Mouse (Mus musculus): ENCODE data around the gene Scarf2. TPM values are rescaled to one million over a fixed set of nuclear protein-coding genes. Genes with fewer than 3 reads are reported as not detected.

Gene Scarf2
- polyA plus RNA-seq, 1 experiment: 36.0 TPM

DNA sequence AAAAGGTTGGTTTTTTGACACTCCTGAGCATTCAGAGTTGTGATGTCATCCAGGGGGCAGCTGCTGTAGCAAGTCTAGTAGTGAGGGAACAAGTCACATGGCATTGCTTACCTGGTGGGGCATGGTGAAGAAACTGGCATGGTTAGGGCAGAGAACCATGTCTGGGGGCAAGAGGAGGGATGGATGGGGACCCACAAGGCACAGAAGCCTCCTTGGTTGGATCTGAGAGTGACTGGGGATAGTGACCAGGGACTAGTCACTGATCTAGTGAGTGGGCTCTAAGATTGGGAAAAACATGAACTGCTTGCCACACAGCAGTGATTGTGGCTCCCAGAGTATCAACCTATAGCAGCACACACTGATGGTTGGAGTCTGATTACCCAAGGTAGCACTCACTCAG is 2.5 kb downstream of the Scarf2 start:
- no peak for DNase-seq (ENCODE audit: low spot score)

DNA sequence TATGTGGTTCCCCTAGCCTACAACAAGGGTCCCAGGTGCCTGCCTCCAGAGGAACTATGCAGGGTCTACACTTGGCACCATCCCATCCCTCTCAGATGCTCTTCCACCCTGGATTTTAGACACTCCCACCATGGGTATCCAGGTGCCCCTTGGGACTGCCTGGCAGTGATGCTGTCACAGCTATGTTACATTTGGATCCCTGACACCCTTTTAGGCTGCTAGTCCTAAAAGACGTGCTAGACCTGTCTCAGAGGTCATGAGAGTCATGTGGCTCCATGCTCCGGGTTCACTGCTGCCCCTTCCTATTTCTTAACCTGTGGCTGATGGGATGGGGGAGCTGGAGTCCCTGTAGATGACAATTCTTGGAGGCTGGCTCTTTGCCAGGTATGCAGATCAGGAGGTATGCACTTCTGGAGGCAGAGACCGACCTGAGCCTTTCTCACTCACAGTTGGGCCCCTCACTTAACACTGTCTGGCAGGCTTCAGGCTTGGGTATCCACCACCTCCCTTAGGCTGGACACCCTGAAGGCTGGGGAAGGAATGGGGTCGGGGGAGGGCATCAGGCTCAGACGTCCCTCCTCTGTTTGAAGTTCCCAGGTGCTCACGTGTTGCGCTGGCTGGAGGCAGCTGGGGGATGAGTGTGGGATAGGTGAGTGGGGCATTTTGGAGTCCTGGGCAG is 4.8 kb downstream of the Scarf2 start:
- DNase-seq (ENCODE audit: low spot score): no peak

DNA sequence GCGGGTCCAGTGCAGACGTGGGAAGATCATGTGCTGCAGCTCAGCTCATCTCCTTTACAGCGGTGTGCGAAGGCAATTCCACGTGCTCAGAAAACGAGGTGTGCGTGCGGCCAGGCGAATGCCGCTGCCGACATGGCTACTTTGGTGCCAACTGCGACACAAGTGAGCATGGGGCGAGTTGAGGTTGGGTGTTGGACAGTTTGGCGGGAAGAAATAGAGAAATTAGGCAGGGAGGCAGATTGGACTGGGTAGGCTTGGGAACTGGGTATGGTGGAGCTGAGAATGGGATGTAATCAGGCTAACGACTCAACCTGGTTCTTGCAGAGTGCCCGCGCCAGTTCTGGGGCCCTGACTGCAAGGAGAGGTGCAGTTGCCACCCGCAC is 5.4 kb downstream of the Scarf2 start:
- no peak for DNase-seq (ENCODE audit: low spot score)

DNA sequence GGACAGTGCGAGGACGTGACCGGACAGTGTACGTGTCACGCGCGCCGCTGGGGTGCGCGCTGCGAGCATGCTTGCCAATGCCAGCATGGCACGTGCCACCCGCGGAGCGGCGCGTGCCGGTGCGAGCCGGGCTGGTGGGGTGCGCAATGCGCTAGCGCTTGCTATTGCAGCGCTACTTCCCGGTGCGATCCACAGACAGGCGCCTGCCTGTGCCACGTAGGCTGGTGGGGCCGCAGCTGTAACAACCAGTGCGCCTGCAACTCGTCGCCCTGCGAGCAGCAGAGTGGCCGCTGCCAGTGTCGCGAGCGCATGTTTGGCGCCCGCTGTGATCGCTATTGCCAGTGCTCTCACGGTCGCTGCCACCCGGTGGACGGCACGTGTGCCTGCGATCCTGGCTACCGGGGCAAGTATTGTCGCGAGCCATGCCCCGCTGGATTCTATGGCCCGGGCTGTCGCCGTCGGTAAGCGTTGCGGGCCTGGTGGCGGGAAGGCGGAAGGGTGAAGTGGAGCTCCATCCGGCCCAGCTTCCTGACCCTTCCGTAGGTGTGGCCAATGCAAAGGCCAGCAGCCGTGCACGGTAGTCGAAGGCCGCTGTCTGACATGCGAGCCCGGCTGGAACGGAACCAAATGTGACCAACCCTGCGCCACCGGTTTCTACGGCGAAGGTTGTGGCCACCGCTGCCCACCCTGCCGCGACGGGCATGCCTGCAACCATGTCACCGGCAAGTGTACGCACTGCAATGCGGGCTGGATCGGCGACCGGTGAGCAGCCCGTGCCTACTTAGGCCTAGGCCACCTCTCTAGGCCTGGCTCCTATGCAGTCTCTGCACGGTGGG is 6.0 kb downstream of the Scarf2 start:
- no peak for DNase-seq (ENCODE audit: low spot score)

DNA sequence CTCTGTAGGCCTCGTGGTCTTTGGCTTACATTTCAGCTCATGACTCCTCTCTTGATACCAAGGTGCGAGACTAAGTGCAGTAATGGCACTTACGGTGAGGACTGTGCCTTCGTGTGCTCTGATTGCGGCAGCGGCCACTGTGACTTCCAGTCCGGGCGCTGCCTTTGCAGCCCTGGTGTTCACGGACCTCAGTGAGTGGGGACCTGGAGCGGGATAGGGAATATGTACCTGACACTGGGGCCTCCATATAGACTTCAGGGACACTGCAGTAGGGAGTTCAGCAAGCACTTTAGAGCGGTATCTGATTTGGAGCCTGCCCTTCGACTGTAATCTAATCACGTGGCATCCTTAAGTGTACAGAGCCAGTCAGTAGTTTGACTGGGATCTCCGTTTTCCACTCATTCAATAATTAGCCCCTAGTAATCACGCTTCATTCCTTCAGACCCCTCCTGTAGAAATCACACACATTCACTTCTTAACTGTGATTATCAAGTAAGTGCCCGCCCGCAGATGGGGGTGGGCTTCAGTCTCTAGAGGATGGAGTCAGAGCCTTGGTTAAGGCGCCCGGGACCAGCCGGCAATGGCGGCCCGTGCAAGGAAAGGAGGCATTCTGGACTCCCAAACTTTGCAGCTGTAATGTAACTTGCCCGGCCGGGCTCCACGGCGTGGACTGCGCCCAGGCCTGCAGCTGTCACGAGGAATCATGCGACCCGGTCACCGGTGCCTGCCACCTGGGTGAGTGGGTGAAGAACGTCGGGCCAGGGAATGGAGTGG is 6.8 kb downstream of the Scarf2 start:
- no peak for DNase-seq (ENCODE audit: low spot score)

DNA sequence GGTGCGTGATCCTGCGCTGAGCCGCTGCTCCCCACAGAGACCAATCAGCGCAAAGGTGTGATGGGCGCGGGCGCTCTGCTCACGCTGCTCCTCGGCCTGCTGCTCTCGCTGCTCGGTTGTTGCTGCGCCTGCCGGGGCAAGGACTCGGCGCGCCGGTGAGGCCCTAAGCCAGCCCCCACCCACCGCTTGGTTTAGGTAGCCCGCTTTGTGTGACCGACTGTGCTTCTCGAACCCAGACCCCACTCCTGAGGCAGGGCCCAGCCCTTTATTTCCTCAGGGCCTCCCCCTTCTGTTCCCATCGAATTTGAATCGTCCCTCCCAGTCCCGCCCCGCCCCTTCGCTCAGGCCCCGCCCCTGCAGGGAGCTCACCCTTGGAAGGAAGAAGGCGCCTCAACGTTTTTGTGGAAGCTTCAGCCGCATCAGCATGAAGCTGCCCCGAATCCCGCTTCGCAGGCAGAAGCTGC is 7.4 kb downstream of the Scarf2 start:
- no peak for DNase-seq (ENCODE audit: low spot score)

DNA sequence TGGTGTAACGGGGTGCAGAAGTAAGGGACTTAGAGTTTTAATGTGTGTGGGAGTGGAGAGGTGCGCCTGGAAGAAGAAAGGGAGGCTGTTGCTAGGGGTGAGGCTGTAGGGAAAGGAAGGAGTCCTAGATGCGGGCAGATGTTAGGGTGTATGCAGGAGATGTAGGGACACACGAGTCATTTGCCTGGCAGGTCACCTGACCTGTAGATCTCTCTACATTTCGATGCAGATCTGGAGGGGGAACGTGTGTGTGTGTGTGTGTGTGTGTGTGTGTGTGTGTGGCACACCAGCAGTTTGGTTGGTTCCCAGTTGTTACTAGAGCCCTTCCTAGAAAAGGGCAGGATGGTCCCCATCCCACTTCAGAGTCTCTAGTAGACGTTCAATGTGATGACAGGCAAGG is 7.9 kb downstream of the Scarf2 start:
- no peak for DNase-seq (ENCODE audit: low spot score)

DNA sequence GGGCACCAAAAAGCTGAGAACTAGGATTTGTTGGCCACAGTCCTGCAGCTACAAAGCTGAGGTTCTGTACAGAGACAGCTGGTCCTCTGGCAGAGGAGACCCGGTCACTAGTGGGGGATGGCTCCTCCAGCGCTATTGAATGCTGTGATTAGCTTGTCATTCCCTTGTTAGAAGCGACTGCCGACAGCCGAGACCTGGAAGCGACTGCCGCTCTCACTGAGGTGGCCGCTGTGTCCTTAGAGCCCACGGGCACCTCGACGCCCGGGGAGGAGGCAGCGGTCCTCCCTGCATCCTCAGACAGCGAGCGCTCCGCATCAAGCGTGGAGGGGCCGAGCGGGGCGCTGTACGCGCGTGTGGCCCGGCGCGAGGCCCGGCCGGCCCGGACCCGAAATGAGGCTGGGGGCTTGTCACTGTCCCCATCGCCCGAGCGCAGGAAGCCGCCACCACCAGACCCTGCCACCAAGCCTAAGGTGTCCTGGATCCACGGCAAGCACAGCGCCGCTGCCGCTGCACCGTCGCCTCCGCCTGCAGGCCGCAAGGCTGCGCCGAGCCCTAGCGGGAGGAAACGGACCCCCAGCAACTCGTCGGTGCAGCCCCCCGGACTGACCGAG is 9.6 kb downstream of the Scarf2 start:
- DNase-seq (ENCODE audit: low spot score): no peak

DNA sequence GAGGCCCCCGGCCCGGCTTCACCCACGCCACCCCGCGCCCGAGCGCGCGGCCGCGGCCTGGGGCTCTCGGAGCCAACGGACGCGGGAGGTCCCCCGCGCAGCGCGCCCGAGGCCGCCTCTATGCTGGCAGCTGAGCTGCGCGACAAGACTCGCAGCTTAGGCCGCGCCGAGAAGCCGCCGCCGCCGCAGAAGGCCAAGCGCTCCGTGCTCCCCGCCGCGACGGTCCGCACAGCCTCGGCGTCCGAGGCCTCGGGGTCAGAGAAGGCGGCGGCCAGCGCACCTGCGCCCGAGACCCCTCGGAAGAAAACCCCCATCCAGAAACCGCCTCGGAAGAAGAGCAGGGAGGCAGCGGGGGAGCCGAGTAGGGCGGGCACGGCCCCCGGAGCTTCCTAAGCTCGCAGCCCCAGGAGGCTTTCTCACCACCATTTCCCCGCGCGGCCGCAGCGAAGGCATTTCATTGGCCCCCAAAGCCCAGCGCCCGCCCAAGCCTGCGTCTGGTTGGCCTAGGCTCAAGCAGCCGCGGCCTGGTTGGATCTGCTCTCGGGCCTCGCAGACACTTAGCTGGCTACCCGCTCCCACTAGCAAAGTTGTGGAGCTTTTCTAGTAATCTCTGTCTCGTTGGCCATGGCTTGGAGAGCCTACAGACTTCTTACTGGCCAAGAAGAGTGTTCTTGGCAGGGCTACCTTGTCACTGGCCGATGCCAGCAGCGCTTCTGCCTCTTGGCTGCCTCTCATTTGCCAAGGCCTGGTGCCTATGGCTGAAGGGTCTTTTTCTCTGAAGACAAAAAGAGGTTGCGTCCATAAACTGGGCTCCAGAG is 10.3 kb downstream of the Scarf2 start:
- DNase-seq (ENCODE audit: low spot score): peak; percentile 59

DNA sequence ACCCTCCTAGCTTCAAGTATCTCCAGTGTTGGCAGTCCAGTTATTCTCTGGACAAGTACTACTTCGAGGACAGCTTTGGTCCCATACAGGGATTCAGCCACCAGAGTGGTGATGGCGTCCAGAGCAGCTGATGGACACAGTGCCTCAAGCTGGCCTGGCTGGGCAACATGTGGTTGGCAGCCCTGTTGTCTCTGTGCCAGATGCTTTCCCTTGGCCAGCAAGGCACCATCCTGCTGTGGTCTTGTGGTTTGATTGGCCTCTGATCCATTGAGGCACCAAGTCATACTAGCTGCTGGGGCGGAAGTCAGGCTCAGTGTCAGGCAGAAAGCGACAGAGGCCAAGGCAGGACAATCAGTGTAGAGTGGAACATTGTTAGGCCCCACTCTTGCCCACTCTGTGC is 12.0 kb downstream of the Scarf2 start:
- no peak for DNase-seq (ENCODE audit: low spot score)

DNA sequence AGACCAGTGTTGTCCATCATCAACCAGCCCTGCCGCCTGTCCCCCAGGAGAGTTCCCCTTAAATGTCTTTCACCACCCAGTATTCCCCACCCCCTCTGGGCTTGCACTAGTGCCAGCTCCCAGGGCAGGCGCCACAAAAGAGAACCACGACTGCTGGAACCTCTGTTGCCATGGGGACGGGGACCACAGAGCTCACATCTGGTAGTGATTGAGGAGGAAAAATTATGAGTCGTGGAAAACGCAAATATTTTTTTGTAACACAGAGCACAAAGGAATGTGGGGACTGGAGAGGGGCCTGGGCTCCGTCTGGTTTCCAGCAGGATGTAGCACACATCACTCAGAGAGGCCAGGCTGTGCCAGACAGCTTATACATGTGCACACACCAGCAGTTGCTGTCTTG is 12.6 kb downstream of the Scarf2 start:
- DNase-seq (ENCODE audit: low spot score): no peak

DNA sequence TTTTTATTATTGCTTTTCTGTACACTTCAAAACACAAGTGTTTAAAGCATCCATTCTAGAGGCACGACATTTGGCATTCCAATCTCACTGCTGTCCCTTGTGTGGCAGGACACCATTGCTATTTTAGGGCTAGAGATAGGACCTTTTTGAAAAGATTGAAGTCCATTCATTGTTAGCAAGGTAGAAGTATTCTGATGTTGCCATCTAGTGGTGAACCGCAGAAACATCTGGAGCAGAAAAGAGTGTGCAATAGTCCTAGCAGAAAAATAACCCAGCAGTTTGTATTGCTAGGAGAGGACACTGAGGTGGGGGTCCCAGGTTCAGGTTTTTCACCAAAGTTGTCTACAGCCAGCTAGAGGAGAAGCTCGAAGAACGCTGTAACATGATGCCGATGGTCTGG is 15.0 kb downstream of the Scarf2 start:
- no peak for DNase-seq (ENCODE audit: low spot score)

DNA sequence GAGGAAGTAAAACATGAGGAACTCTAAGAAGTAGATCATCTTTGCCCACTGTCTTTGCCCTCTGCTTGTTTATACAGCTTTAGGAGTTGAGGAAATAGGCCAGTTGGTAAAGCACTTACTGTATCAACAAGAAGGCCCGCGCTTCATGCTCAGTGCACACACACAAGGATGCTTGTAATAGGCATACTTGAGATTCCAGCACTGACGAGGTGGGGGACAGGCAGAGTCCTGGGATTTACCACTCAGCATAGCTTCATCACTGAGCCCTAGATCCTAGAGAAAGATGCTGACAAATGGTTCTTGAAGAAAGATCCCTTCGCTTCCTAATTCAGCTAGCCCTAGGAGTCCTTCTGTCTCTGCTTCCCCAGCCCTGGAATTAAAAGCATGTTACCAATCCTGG is 16.1 kb downstream of the Scarf2 start:
- no peak for DNase-seq (ENCODE audit: low spot score)

DNA sequence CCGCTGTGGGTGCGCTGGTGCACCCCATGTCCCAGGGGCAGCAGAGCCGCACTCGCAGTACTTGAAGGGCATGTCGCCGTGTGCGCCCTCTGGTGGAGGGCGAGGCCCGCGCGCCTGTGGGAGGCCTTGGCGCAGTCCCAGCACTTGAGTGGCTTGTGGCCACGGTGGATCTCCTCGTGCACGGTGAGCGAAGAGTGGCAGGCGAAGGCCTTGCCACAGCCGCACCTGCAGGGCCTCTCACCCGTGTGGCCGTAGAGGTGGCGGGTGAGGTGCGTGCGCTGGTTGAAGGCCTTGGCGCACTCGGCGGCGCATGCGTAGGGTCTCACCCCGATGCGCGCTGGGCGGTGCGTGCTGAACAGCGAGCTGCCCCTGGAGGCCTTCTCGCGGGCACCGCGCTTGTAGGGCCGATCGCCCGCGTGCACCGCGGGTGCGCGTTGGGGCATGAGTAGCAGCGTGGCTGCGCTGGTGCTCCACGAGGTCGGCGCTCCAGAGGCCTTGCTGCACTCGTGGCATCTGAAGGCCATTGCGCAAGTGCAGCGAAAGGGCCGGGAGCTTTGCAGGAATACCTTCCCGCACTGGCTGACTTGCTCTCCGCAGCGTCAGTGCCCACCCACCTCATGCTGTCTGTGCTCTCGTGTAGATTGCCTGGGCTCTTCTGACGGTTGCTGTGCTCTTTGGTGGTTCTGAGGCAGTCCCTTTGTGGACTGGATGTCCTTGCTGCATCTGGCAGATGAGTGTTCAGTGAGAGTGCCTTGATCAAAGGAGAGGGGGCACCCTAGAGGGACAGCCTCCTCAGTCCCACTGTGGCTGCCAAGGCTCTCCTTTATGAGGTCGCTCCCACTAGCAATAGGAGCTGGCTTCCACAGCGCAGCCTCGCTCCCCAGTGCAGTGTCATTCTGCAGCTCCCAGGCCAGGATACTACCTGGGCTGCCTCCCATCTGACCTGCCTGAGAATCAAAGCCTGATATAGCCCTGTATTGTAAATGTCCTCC is 18.6 kb downstream of the Scarf2 start:
- peak; percentile 56 for DNase-seq (ENCODE audit: low spot score)

DNA sequence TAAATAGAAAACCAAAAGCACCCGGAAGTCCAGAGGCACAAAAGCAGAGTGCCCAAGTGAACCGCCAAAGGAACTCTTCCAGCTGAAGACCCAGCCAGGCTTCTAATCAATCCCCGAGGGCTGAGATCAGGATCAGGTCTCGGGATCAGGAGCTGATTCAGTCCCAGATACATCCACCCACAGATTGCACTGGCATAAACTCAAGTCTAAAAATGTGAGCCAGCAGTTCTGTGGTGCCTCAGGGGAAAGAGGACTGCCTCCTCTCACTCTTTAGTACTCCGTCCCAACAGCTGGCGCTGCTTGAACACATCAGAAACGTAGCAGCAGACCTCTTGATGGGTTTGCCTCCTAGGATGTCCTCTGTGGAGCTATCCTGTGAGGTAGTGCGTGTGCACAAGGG is 19.4 kb downstream of the Scarf2 start:
- no peak for DNase-seq (ENCODE audit: low spot score)

DNA sequence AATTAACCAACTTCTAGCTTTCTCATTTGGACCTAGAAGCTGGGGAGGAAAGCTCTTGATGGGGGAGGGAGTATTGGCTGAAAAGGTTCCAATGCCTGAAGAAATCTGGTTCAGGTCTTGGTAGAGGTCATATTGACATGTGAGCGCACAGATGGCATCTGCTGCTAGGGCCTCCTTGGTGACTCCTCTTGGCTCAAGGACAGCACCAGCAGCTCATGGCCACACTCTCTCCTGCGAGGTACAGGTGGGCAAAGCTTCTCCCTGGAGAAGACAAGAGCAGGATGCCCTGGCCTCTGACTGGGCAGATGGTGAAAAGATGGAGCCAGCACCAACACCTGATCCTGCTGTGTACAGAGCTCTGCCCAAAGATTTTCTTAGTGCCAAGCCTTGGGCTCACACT is 29.4 kb downstream of the Scarf2 start:
- DNase-seq (ENCODE audit: low spot score): no peak

DNA sequence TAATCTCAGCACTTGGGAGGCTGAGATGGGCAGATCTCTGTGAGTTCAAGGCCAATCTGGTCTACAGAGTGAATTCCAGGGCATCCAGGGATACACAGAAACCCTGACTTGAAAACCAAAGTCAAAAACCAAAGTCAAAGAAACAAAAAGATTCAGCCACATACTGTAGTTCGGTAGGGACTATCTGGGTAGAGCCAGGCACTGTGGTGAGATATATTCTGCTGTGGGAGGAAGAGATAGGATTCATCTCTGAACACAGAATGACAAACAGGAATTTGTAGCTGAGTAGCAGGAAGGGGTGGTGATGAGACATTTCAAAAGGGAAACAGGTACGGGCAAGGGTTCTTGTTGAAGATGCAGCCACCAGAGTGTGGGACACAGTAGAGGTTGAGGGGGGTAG is 31.1 kb downstream of the Scarf2 start:
- DNase-seq (ENCODE audit: low spot score): no peak

DNA sequence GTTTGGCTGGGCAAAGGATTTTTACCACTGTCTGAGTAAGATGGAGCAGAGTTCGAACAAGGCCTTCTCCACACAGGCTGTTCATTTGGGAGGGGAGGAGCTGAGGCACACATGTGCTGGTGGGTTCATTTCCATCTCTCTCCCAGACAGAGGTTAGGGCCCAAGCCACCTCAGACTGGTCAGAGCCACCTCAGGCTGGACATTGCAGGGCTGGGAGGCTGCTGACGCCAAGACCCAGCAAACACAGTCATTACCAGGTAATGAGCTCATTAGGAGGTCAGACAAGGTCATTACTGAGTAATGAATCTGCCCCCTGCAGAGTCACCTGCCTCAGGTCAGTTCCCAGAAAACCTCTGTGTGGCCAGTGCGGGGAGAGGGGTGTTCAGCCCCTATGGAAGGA is 31.8 kb downstream of the Scarf2 start:
- DNase-seq (ENCODE audit: low spot score): no peak

DNA sequence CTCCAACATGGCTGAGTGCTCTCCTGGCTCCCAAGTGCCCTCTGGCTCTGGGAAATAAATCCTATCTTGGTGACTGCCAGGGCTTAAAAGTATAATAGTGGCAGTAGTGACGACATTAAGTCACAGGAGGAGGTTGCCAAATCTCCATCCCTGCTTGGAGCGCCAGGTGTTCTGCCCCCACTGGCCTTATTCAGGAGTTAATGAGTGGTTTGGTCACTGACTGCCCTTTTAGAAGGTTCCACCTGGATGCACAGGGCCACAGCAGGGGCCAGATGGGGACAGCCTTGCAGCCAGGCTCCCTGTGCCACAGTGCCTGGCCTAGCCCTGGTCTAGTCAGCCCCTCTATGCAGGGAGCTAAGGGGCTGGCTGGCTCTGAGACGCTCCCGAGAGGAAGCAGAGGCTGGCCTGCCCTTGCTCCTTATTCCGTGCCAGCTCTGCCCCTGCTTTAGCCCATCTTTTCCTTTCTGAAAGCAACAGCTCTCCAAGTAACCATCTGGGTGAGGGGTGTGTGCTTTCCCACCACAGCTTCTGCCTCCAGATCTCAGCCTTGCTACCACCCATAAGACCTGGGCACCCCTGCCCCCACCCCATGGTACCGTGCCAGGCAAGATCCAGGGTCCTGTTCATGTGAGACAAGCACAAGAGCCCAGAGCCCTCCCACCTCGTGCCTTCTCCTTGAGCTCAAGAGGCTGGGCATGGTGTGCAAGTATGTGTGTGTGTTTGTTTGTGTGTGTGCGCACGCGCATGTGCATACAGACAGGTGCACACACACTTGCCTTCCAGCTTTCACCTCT is 33.5 kb downstream of the Scarf2 start:
- DNase-seq (ENCODE audit: low spot score): no peak

Measured in urinary bladder, adult 2 months (tissue).